In the genomic region with DNA sequence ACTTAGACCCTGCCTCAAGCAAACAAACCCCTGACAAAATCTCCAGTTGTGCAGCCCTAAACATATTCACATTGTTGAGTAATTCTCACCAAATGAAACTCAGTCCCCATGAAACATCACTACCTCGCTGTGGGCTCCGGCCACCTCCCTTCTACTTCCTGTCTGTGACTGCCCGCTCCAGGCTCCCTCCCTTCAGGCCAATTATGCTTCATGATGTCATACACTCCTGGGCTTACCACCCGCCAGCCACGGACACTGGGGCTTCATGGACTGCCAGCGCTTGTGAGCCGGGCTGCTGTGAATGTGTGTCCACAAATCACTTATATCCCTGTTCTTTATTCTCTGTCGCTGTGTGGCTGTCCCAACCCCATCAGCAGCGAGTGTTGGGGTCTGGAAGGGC, we compare ENCODE assay signal across 10 mouse cellular contexts. TPM values are rescaled to one million over a fixed set of nuclear protein-coding genes. Genes with fewer than 3 reads are reported as not detected.
DNase-seq lines count a peak whose midpoint lies in the region; ATAC-seq and TF ChIP-seq lines count a peak whose summit lies in the region.
"Had no signal": no experiment of that assay in that cellular context is flagged by ENCODE, and none has a peak within 500 bp of the region (broad histone marks: within the 10 kb centered on the region; RNA-seq: fewer than 3 reads in every experiment).

No protein-coding gene starts in this region.

- TF ChIP-seq CTCF in kidney, adult 2 months (conservative IDR thresholded peaks at IDR 0.05; ENCODE audit: insufficient read depth, insufficient read length, low read depth, low read length) = no peak
- no peak for TF ChIP-seq CTCF in hindbrain, postnatal 0 days (IDR thresholded peaks at IDR 0.05; ENCODE audit: low read depth)

- H3K4me2 ChIP-seq in embryonic facial prominence, embryonic 11.5 days (ENCODE audit: low read depth, low read length) = no peak overlapping the region
- no peak overlapping the region for H3K4me2 ChIP-seq in hindbrain, postnatal 0 days (ENCODE audit: low read depth, low read length)

- H3K9ac ChIP-seq in embryonic facial prominence, embryonic 11.5 days (replicated peaks; ENCODE audit: low read length) = no peak overlapping the region
- no peak overlapping the region for H3K9ac ChIP-seq in hindbrain, postnatal 0 days (replicated peaks; ENCODE audit: low read length)

- intact Hi-C loops in heart, postnatal 14 days (cut with DNase I) = loop anchor here (2.0 to 10.0 kb wide), 2 partner anchors 29 to 255 kb away; a partner anchor contains a TSS

- WGBS in kidney, adult 2 months = 53% methylated on average over 9 of the region's 9 CpGs
- WGBS in embryonic facial prominence, embryonic 11.5 days = 39% methylated on average over 9 of the region's 9 CpGs
- 53% methylated on average over 9 of the region's 9 CpGs for WGBS in hindbrain, postnatal 0 days

- H3K27ac ChIP-seq in kidney, adult 2 months (ENCODE audit: insufficient read depth, low read depth, low read length) = no peak overlapping the region
- no peak overlapping the region for H3K27ac ChIP-seq in embryonic facial prominence, embryonic 11.5 days (replicated peaks; ENCODE audit: low read depth, low read length)
- no peak overlapping the region for H3K27ac ChIP-seq in hindbrain, postnatal 0 days

- H3K9me3 ChIP-seq in embryonic facial prominence, embryonic 11.5 days (replicated peaks; ENCODE audit: control insufficient read depth, low read length) = no peaks in the 10 kb centered on the region
- no peaks in the 10 kb centered on the region for H3K9me3 ChIP-seq in hindbrain, postnatal 0 days (ENCODE audit: low read length)
- H3K9me3 ChIP-seq: G1E had no signal

- no peaks in the 10 kb centered on the region for H3K36me3 ChIP-seq in kidney, adult 2 months (ENCODE audit: control insufficient read depth, insufficient read depth, low read length)
- no peaks in the 10 kb centered on the region for H3K36me3 ChIP-seq in embryonic facial prominence, embryonic 11.5 days (replicated peaks; ENCODE audit: control insufficient read depth, insufficient read depth, low read depth, low read length)
- H3K36me3 ChIP-seq in hindbrain, postnatal 0 days (ENCODE audit: insufficient read depth, low read length) = no peaks in the 10 kb centered on the region
- H3K36me3 ChIP-seq: G1E had no signal

- no peak for ATAC-seq in embryonic facial prominence, embryonic 11.5 days (replicated peaks; ENCODE audit: insufficient number of reproducible peaks, low FRiP score, low TSS enrichment, low read depth)
- ATAC-seq in hindbrain, postnatal 0 days = no peak

- H3K4me1 ChIP-seq in kidney, adult 2 months (ENCODE audit: control insufficient read depth, insufficient read depth, low read length) = no peaks in the 10 kb centered on the region; the same call in 1 of the 2 replicates
- H3K4me1 ChIP-seq in embryonic facial prominence, embryonic 11.5 days (ENCODE audit: control insufficient read depth, insufficient read depth, low read length) = no peaks in the 10 kb centered on the region
- no peaks in the 10 kb centered on the region for H3K4me1 ChIP-seq in hindbrain, postnatal 0 days (ENCODE audit: insufficient read depth, low read length)

- peak; percentile 64 for DNase-seq in kidney, adult 2 months
- DNase-seq in kidney, adult 11 months = no peak
- peak; percentile 42 for DNase-seq in embryonic facial prominence, embryonic 11.5 days (ENCODE audit: low spot score)
- peak; percentile 65 to 74 for DNase-seq in heart, postnatal 14 days
- peak; percentile 64 to 76 for DNase-seq in lung, adult 18-20 months
- DNase-seq in thymus, postnatal 36 days = no peak
- DNase-seq in urinary bladder, adult 2 months (ENCODE audit: low spot score) = no peak
- no peak for DNase-seq in hindbrain, postnatal 0 days (ENCODE audit: low spot score)

- H3K4me3 ChIP-seq in kidney, adult 2 months (ENCODE audit: insufficient read depth, low read depth, low read length) = no peak overlapping the region
- no peak overlapping the region for H3K4me3 ChIP-seq in embryonic facial prominence, embryonic 11.5 days (ENCODE audit: low read depth, low read length)
- no peak overlapping the region for H3K4me3 ChIP-seq in hindbrain, postnatal 0 days (ENCODE audit: low read length)

- no peaks in the 10 kb centered on the region for H3K27me3 ChIP-seq in kidney, adult 2 months (replicated peaks; ENCODE audit: control insufficient read depth, insufficient read depth, low read length)
- no peaks in the 10 kb centered on the region for H3K27me3 ChIP-seq in embryonic facial prominence, embryonic 11.5 days (ENCODE audit: control insufficient read depth, insufficient read depth, low read length)
- H3K27me3 ChIP-seq in hindbrain, postnatal 0 days (ENCODE audit: insufficient read depth, low read length) = no peaks in the 10 kb centered on the region

- TF ChIP-seq POLR2A in kidney, adult 2 months (IDR thresholded peaks at IDR 0.05; ENCODE audit: low read depth, low read length) = no peak

RNA-seq across cellular contexts. Expression of a gene that starts 10.8 kb away (rescaled TPM):
- 52.8 and 77.3 TPM in 2 replicates for polyA plus RNA-seq in kidney, adult 2 months (2012; rRNA removed)
- 0.43 and 0.91 TPM in 2 replicates for polyA plus RNA-seq in embryonic facial prominence, embryonic 11.5 days (2014; fragmentation: Nextera tagmentation; extraction: Ambion mirVana)
- 1 to 10 TPM; 1.7 to 2.4 TPM for total RNA-seq in heart, postnatal 14 days (2021)
- 1.8 and 2.4 TPM in 2 replicates for polyA plus RNA-seq in urinary bladder, adult 2 months (2012; rRNA removed)
- 0.99 and 3.1 TPM in 2 replicates for total RNA-seq in hindbrain, postnatal 0 days (2014; rRNA removed)
- 1.0 TPM in 2 replicates for polyA plus RNA-seq in hindbrain, postnatal 0 days (2015; fragmentation: Nextera tagmentation; extraction: Ambion mirVana)
- total RNA-seq: G1E; hematopoietic stem cell, adult 5-6 weeks had no signal
- polyA plus RNA-seq: G1E had no signal

RNA-seq across cellular contexts. Expression of a gene that starts 28.1 kb away (rescaled TPM):
- polyA plus RNA-seq in kidney, adult 2 months (2012; rRNA removed) = 751 and 939 TPM in 2 replicates
- polyA plus RNA-seq in embryonic facial prominence, embryonic 11.5 days (2014; fragmentation: Nextera tagmentation; extraction: Ambion mirVana) = 46.9 and 53.6 TPM in 2 replicates
- total RNA-seq in heart, postnatal 14 days (2021) = 10 to 100 TPM; 14.1 to 15.9 TPM
- polyA plus RNA-seq in urinary bladder, adult 2 months (2012; rRNA removed) = 98.9 and 115 TPM in 2 replicates
- total RNA-seq in hindbrain, postnatal 0 days (2014; rRNA removed) = 41.3 and 52.5 TPM in 2 replicates
- polyA plus RNA-seq in hindbrain, postnatal 0 days (2015; fragmentation: Nextera tagmentation; extraction: Ambion mirVana) = 28.0 and 28.8 TPM in 2 replicates

RNA-seq across cellular contexts. Expression of a gene that starts 29.8 kb away (rescaled TPM):
- polyA plus RNA-seq in kidney, adult 2 months (2012; rRNA removed) = 129 and 131 TPM in 2 replicates
- 223 and 249 TPM in 2 replicates for polyA plus RNA-seq in embryonic facial prominence, embryonic 11.5 days (2014; fragmentation: Nextera tagmentation; extraction: Ambion mirVana)
- total RNA-seq in heart, postnatal 14 days (2021) = 10 to 100 TPM; 53.5 to 58.1 TPM
- polyA plus RNA-seq in urinary bladder, adult 2 months (2012; rRNA removed) = 112 and 117 TPM in 2 replicates
- total RNA-seq in hindbrain, postnatal 0 days (2014; rRNA removed) = 144 and 192 TPM in 2 replicates
- polyA plus RNA-seq in hindbrain, postnatal 0 days (2015; fragmentation: Nextera tagmentation; extraction: Ambion mirVana) = 250 and 257 TPM in 2 replicates

RNA-seq across cellular contexts. Expression of a gene that starts 31.2 kb away (rescaled TPM):
- 9.5 TPM in 1 of 2 replicates, not detected in the other for polyA plus RNA-seq in kidney, adult 2 months (2012; rRNA removed)
- polyA plus RNA-seq in embryonic facial prominence, embryonic 11.5 days (2014; fragmentation: Nextera tagmentation; extraction: Ambion mirVana) = not detected in 2 replicates
- under 1 TPM in 1 of 2 experiments, not detected in 1; 0.39 TPM for total RNA-seq in heart, postnatal 14 days (2021)
- not detected in 2 replicates for polyA plus RNA-seq in urinary bladder, adult 2 months (2012; rRNA removed)
- not detected in 2 replicates for total RNA-seq in hindbrain, postnatal 0 days (2014; rRNA removed)
- not detected in 2 replicates for polyA plus RNA-seq in hindbrain, postnatal 0 days (2015; fragmentation: Nextera tagmentation; extraction: Ambion mirVana)
- total RNA-seq: G1E; hematopoietic stem cell, adult 5-6 weeks had no signal
- polyA plus RNA-seq: G1E had no signal

RNA-seq across cellular contexts. Expression of a gene that starts 35.3 kb away (rescaled TPM):
- 282 and 300 TPM in 2 replicates for polyA plus RNA-seq in kidney, adult 2 months (2012; rRNA removed)
- polyA plus RNA-seq in embryonic facial prominence, embryonic 11.5 days (2014; fragmentation: Nextera tagmentation; extraction: Ambion mirVana) = 161 and 162 TPM in 2 replicates
- 100 to 1,000 TPM; 222 to 244 TPM for total RNA-seq in heart, postnatal 14 days (2021)
- 62.4 and 72.4 TPM in 2 replicates for polyA plus RNA-seq in urinary bladder, adult 2 months (2012; rRNA removed)
- 37.5 and 52.4 TPM in 2 replicates for total RNA-seq in hindbrain, postnatal 0 days (2014; rRNA removed)
- 147 and 155 TPM in 2 replicates for polyA plus RNA-seq in hindbrain, postnatal 0 days (2015; fragmentation: Nextera tagmentation; extraction: Ambion mirVana)

Comparison
In these comparisons a context has a peak if more than half of its experiments do, and no peak if none do; other contexts are left out.
1. DNase-seq: peak in kidney, adult 2 months (single experiment), embryonic facial prominence, embryonic 11.5 days (single experiment), heart, postnatal 14 days (2 of 2) and lung, adult 18-20 months (2 of 2); none in kidney, adult 11 months (single experiment), thymus, postnatal 36 days (0 of 2), urinary bladder, adult 2 months (single experiment) and hindbrain, postnatal 0 days (single experiment).
2. RNA of a gene that starts 10.8 kb away (polyA plus RNA-seq): 52.8 to 77.3 TPM in kidney, adult 2 months; 1.8 to 2.4 TPM in urinary bladder, adult 2 months, 1.0 TPM in hindbrain, postnatal 0 days and 0.43 to 0.91 TPM in embryonic facial prominence, embryonic 11.5 days; every median in the first group is over 10 times any median in the second.